Comparison of ENCODE assay signal across 38 mouse cellular contexts in the genomic region with DNA sequence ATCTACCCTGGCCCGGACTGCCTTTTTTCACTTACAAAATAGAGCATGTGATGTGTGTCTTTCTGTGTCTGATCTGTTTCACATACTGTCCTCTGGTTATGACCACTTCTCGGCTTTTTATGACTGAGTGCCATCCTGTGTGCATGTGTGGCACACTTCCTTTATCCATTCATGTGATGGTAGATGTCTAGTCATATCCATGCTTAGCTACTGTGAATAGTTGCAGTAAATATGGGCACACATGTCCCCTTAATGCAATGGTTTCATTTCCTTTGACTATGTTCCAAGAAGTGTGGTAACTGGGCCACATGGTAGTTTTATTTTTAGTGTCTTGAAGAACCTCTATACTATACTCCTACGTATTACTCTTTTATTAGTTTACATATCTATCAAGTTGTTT. TPM values are rescaled to one million over a fixed set of nuclear protein-coding genes. Genes with fewer than 3 reads are reported as not detected.
"Had no signal": no experiment of that assay in that cellular context is flagged by ENCODE, and none has a peak within 500 bp of the region (broad histone marks: within the 10 kb centered on the region; RNA-seq: fewer than 3 reads in every experiment).

No protein-coding gene starts in this region.

- ATAC-seq: forebrain, embryonic 13.5 days; forebrain, embryonic 14.5 days; forebrain, embryonic 15.5 days; forebrain, embryonic 16.5 days; forebrain, postnatal 0 days had no signal

- H3K4me1 ChIP-seq: embryonic facial prominence, embryonic 12.5 days; embryonic facial prominence, embryonic 13.5 days; embryonic facial prominence, embryonic 15.5 days; forebrain, embryonic 12.5 days; forebrain, embryonic 13.5 days; forebrain, embryonic 15.5 days had no signal

- H3K9me3 ChIP-seq: embryonic facial prominence, embryonic 10.5 days; embryonic facial prominence, embryonic 12.5 days; embryonic facial prominence, embryonic 13.5 days; embryonic facial prominence, embryonic 15.5 days; forebrain, embryonic 10.5 days; forebrain, embryonic 12.5 days; forebrain, embryonic 13.5 days; forebrain, embryonic 15.5 days had no signal

- H3K36me3 ChIP-seq: embryonic facial prominence, embryonic 10.5 days; embryonic facial prominence, embryonic 12.5 days; embryonic facial prominence, embryonic 13.5 days; embryonic facial prominence, embryonic 15.5 days; forebrain, embryonic 10.5 days; forebrain, embryonic 12.5 days; forebrain, embryonic 15.5 days had no signal

- H3K4me2 ChIP-seq: embryonic facial prominence, embryonic 12.5 days; embryonic facial prominence, embryonic 13.5 days; embryonic facial prominence, embryonic 15.5 days; forebrain, embryonic 12.5 days; forebrain, embryonic 13.5 days; forebrain, embryonic 15.5 days had no signal

- DNase-seq: cerebellum, adult 18-20 months; cerebellum, adult 2 months; cerebellum, adult 8-10 months; cerebellum, adult 9-10 months; cerebellum, adult 9-11 months; cerebellum, postnatal 10 days; cerebellum, postnatal 14 days; cerebellum, postnatal 25 days; cerebellum, postnatal 36 days; embryo, embryonic 11 days; forebrain, postnatal 0 days; gastrocnemius, adult 2 months; gastrocnemius, postnatal 10 days; gastrocnemius, postnatal 14 days; gastrocnemius, postnatal 25 days; gastrocnemius, postnatal 36 days; heart, adult 11 months; heart, adult 18-20 months; heart, adult 2 months had no signal

- H3K4me3 ChIP-seq: embryonic facial prominence, embryonic 10.5 days; embryonic facial prominence, embryonic 12.5 days; embryonic facial prominence, embryonic 13.5 days; embryonic facial prominence, embryonic 15.5 days; erythroblast, embryonic 14.5 days; forebrain, embryonic 10.5 days; forebrain, embryonic 12.5 days; forebrain, embryonic 13.5 days; forebrain, embryonic 15.5 days; gastrocnemius, adult 2 months; heart, adult 2 months had no signal

- H3K27ac ChIP-seq: embryonic facial prominence, embryonic 10.5 days; embryonic facial prominence, embryonic 12.5 days; embryonic facial prominence, embryonic 13.5 days; embryonic facial prominence, embryonic 15.5 days; forebrain, embryonic 10.5 days; forebrain, embryonic 12.5 days; forebrain, embryonic 13.5 days; forebrain, embryonic 15.5 days; gastrocnemius, adult 2 months; heart, adult 2 months had no signal

- H3K9ac ChIP-seq: embryonic facial prominence, embryonic 12.5 days; embryonic facial prominence, embryonic 13.5 days; embryonic facial prominence, embryonic 15.5 days; forebrain, embryonic 12.5 days; forebrain, embryonic 13.5 days; forebrain, embryonic 15.5 days; forebrain, postnatal 0 days had no signal

RNA-seq across cellular contexts. Expression of a gene that starts 55.4 kb away (rescaled TPM):
- total RNA-seq: forebrain, postnatal 0 days; gastrocnemius, adult 18-20 months; gastrocnemius, adult 2 months; gastrocnemius, adult 8-10 months; gastrocnemius, postnatal 10 days; gastrocnemius, postnatal 14 days; gastrocnemius, postnatal 25 days; gastrocnemius, postnatal 36 days; gastrocnemius, postnatal 4 days; heart, adult 18-20 months; heart, adult 2 months; heart, adult 8-10 months had no signal
- polyA plus RNA-seq: cerebellum, adult 2 months; cortical plate, adult 2 months; embryonic facial prominence, embryonic 10.5 days; embryonic facial prominence, embryonic 11.5 days; embryonic facial prominence, embryonic 12.5 days; embryonic facial prominence, embryonic 13.5 days; embryonic facial prominence, embryonic 14.5 days; embryonic facial prominence, embryonic 15.5 days; erythroblast, embryonic 14.5 days; forebrain, embryonic 10.5 days; forebrain, embryonic 11.5 days; forebrain, embryonic 12.5 days; forebrain, embryonic 13.5 days; forebrain, embryonic 14.5 days; forebrain, embryonic 15.5 days; forebrain, embryonic 16.5 days; forebrain, postnatal 0 days; heart, adult 2 months had no signal
